Mouse (Mus musculus) telencephalon, adult 2 months (tissue): Measurements from ENCODE around the gene Lime1.

ENCODE experiments used
- DNase-seq: peaks from one replicate; pipeline ENCODE4 v3.0.0-alpha.2; 2011; ENCODE audit warnings: low read depth, low spot score

Gene Lime1

GRCm38 (mm10) chr2:181391022-181391421 is 11.1 kb downstream of the Lime1 start:
- DNase-seq: no peak

DNA sequence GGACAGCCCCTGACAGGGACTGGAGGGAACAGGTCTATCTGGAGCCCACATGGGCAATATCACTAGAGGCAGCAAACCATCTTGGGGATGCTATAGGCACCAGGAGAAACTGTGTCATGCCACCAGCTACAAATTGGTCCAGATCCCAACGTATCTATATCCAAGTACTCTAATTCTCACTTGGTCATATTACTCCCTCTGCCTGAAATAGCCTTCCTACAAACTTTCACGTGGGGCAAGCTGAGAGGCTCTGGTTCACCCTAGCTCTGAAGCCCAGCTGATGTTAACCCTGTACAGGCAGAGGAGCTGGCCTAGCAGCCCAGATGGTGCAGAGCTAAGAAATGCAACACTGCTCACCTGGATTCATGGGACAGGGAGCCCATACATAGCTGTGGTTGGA is 11.7 kb downstream of the Lime1 start:
- DNase-seq: no peak

- peak; percentile 69 for DNase-seq
Observed at GRCm38 (mm10) chr2:181392600-181393213, 12.8 kb downstream of the Lime1 start.

DNA sequence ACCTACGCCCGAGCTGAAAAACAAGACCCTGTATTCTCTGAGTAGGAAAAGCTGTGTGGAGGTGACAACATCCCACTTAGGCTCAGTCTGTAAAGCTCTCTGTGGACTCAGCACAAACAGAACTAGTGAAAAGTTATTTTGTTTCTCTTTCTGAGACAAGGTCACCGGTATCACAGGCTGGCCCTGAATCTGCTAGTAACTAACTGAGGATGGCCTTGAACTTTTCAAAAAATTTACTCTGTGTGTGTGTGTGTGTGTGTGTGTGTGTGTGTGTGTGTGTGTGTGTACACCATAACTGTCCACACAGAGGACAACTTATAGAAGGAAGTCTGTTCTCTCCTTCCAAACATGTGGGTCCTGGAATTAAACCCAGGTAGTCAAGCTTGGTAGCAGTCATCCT is 14.2 kb downstream of the Lime1 start:
- no peak for DNase-seq

- no peak for DNase-seq
Observed at GRCm38 (mm10) chr2:181397207-181397761, 17.4 kb downstream of the Lime1 start.

GRCm38 (mm10) chr2:181401497-181401896 is 21.6 kb downstream of the Lime1 start:
- DNase-seq: no peak

- DNase-seq: no peak
Observed at GRCm38 (mm10) chr2:181403722-181404121, 23.8 kb downstream of the Lime1 start.

GRCm38 (mm10) chr2:181409643-181410042 is 29.8 kb downstream of the Lime1 start:
- DNase-seq: no peak

- DNase-seq: peak; percentile 39
Observed at GRCm38 (mm10) chr2:181410760-181411473, 31.0 kb downstream of the Lime1 start.

DNA sequence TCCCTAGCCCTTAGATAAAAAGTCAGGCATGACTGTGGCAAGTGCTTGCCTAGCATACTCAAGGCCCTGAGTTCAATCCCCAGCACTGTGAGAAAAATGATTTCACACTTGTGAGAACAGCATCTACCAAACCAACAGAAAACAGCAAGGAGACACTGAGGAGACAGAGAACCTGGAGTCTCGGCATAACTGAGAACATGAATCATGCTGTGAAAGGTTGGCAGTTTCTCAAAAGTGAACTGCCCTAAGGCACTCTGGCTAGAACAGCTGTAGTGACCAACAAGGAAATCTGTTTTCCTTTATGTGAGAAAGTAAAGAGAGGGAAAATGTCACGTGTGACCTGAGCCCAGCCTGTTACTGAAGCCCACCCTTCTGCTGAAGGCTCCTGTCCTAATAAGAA is 33.3 kb downstream of the Lime1 start:
- no peak for DNase-seq

DNA sequence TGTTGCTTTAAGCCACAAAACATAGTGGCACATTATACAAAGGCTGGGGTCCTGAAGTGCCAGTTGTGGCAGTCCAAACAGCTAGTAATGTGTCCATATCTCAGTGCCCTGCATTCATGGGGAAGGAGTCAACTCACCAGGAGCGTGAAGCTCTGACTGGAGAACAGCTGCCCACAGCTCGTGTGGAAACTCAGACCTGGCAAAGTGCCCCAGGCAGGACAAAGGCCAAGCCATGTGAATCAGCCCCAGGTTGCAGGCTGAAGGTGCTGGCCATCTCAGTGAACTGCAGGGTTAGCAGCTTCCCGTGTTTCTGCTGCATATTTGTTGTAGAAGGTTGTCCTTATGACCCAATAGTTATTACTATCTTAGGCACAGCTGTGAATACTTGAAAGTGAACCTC is 36.1 kb downstream of the Lime1 start:
- no peak for DNase-seq

DNA sequence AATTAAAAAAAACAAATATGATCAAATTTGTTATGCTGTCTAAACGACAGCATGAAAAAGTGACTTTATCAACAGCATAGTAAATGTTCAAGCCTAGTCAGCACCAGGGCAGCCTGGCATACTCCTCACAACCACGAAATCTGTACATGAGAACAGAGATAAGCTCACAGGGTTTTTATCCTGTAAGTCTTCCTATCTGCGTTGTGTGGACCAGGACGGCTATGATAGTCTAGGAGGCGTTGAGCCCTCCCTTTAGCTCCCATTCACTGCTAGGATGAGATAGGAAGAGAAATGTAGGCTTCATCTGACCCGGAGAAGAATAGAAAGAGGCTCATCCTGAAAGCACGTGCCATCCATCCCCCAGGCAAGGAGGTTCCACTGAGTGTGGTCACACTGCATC is 39.5 kb downstream of the Lime1 start:
- no peak for DNase-seq

DNA sequence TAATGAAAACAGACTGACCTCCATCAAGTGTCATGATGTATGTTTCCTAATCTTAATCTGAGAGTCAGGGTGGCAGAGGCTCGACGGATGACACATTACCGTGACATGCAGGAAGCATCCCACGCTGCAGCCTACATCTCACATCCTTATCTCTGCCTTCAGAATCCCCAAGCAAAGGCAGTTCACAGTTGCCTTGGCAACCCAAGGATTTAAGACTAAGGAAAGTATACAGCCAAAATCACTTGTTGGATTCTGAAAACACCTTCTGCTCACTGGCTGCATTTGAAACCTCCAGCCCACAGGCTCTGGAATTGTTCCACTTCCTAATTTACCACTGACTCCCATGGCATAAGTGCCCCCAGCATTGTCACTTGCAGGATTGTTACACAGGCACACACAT is 40.5 kb downstream of the Lime1 start:
- DNase-seq: peak; percentile 91

DNA sequence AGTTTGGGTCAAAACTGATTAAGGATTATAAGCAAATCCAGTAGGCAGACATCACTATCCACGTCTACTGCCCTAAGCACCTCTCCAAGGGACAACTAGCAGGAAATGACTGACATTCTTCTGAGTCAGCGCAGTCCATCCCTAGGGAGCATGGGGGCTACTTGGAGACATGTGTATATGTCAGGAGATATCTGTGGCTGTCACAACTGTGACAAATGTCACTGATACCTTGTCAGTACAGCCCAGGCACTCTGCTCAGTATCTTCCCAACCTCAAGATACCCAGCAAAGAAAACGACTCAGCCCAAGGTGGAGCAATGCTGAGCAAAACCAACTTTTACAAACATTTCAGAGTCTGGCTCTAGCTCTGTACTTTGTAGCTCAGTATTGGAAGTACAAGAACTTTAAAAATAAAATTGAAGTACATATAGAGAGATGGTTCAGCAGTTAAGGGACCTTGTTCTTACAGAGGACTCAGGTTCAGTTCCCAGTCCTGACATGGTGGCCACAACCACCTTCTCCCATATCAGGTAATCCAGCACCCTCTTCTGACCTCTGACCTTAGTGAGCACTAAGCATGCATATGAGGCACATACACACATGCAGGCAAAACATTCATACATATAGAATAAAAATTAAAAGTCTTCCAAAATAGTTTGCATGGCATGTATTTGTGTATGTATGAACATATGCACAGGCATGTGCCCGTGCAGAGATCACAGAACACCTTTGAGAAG is 41.2 kb downstream of the Lime1 start:
- DNase-seq: no peak

- no peak for DNase-seq
Observed at GRCm38 (mm10) chr2:181423834-181424233, 44.0 kb downstream of the Lime1 start.
